Mouse (Mus musculus) stomach, postnatal 0 days (tissue): ENCODE measurements around the gene Cdc27.

Experiments
- CTCF ChIP-seq: IDR thresholded peaks from 2 replicates; pipeline ENCODE4 v1.5.1; 2016; ENCODE audit warnings: antibody characterized with exemption, low read depth, mild to moderate bottlenecking, moderate library complexity
- EP300 ChIP-seq: optimal IDR thresholded peaks from 2 replicates; pipeline ENCODE3; 2016; ENCODE audit warnings: antibody characterized with exemption

DNA sequence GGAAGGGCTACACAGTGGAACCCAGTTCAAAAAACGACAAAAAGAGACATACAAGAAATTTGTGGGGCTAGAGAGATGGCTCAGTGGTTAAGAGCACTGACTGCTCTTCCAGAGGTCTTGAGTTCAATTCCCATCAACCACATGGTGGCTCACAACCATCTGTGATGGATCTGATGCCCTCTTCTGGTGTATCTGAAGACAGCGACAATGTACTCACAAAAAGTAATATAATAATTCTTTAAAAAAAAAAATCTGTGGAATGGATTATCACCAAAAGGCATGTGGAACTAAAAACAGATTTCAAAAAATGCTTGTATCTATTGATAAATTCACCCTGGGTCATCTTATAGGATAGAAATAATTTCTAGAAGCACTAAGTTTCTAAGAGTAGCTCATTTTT lies 91.9 kb downstream of the Cdc27 start:
- TF ChIP-seq CTCF = peak; percentile 33
- TF ChIP-seq EP300 = no peak
